In genomic region chr8:88390749-88391148, GRCm38 (mm10) we compare ENCODE assay signal across 10 mouse cellular contexts. TPM values are rescaled to one million over a fixed set of nuclear protein-coding genes. Genes with fewer than 3 reads are reported as not detected.
DNase-seq lines count a peak whose midpoint lies in the region; ATAC-seq and TF ChIP-seq lines count a peak whose summit lies in the region.
"Had no signal": no experiment of that assay in that cellular context is flagged by ENCODE, and none has a peak within 500 bp of the region (broad histone marks: within the 10 kb centered on the region; RNA-seq: fewer than 3 reads in every experiment).

No protein-coding gene starts in this region.

- no peak overlapping the region for H3K4me3 ChIP-seq in left cerebral cortex, adult 2 months
- no peak overlapping the region for H3K4me3 ChIP-seq in stomach, postnatal 0 days (ENCODE audit: low read depth, low read length)
- H3K4me3 ChIP-seq: hindbrain, embryonic 13.5 days; liver, embryonic 15.5 days had no signal

- peak; percentile 46 for TF ChIP-seq CTCF in left cerebral cortex, adult 2 months (IDR thresholded peaks at IDR 0.05)
- TF ChIP-seq CTCF in stomach, postnatal 0 days (IDR thresholded peaks at IDR 0.05; ENCODE audit: low read depth), result peak; percentile 58

- H3K27ac ChIP-seq in left cerebral cortex, adult 2 months, result no peak overlapping the region
- H3K27ac ChIP-seq in stomach, postnatal 0 days (replicated peaks), result no peak overlapping the region
- H3K27ac ChIP-seq: hindbrain, embryonic 13.5 days; liver, embryonic 15.5 days had no signal

- ATAC-seq in stomach, postnatal 0 days (ENCODE audit: low FRiP score, low TSS enrichment), result no peak

- H3K4me2 ChIP-seq in stomach, postnatal 0 days (replicated peaks; ENCODE audit: low read depth), result no peak overlapping the region
- H3K4me2 ChIP-seq: hindbrain, embryonic 13.5 days; liver, embryonic 15.5 days had no signal

- no peaks in the 10 kb centered on the region for H3K4me1 ChIP-seq in stomach, postnatal 0 days (replicated peaks; ENCODE audit: control insufficient read depth, insufficient read depth)
- H3K4me1 ChIP-seq: hindbrain, embryonic 13.5 days; liver, embryonic 15.5 days had no signal

- H3K27me3 ChIP-seq in stomach, postnatal 0 days (ENCODE audit: control insufficient read depth, insufficient read depth, low read length), result no peaks in the 10 kb centered on the region
- H3K27me3 ChIP-seq: liver, embryonic 15.5 days had no signal

- no peak for TF ChIP-seq EP300 in stomach, postnatal 0 days (optimal IDR thresholded peaks at IDR 0.05)

- H3K9ac ChIP-seq in stomach, postnatal 0 days (ENCODE audit: low read length), result no peak overlapping the region
- H3K9ac ChIP-seq: hindbrain, embryonic 13.5 days; liver, embryonic 15.5 days had no signal

- no peaks in the 10 kb centered on the region for H3K36me3 ChIP-seq in stomach, postnatal 0 days (ENCODE audit: control insufficient read depth, insufficient read depth, low read length)
- H3K36me3 ChIP-seq: hindbrain, embryonic 13.5 days; liver, embryonic 15.5 days had no signal

- intact Hi-C loops in left cerebral cortex, adult 2 months (cut with DNase I), result no loop called here
- intact Hi-C loops in left cerebral cortex, postnatal 25 days (cut with DNase I), result no loop called here

- no peaks in the 10 kb centered on the region for H3K9me3 ChIP-seq in stomach, postnatal 0 days (ENCODE audit: control insufficient read depth, low read length)
- H3K9me3 ChIP-seq: hindbrain, embryonic 13.5 days; liver, embryonic 15.5 days had no signal

- no peak for DNase-seq in left cerebral cortex, adult 2 months (ENCODE audit: extremely low spot score in 1 of 2, low spot score in 2 of 2)
- DNase-seq in left cerebral cortex, postnatal 25 days (ENCODE audit: low spot score in 2 of 2), result no peak
- peak; percentile 29 for DNase-seq in MEL-GATA-1-ER (ENCODE audit: extremely low read depth, low read depth)
- peak; percentile 65 for DNase-seq in induced T-regulatory cell, adult 2 months (ENCODE audit: low read depth)
- no peak for DNase-seq in stomach, postnatal 0 days (ENCODE audit: low spot score)
- DNase-seq in left cerebral cortex, adult 9 months (ENCODE audit: low spot score in 2 of 2), result no peak
- no peak for DNase-seq in embryo, embryonic 11 days
- no peak for DNase-seq in ovary, postnatal 14 days (ENCODE audit: low spot score)

- WGBS in stomach, postnatal 0 days, result 88% methylated on average over 1 of the region's 1 CpGs

RNA-seq across cellular contexts. Expression of gene Brd7, which starts 28.8 kb away (rescaled TPM):
- 10 to 100 TPM; 45.6 to 57.3 TPM for total RNA-seq in left cerebral cortex, adult 2 months (2021)
- 10 to 100 TPM; 52.3 to 56.4 TPM for total RNA-seq in left cerebral cortex, postnatal 25 days (2021)
- polyA plus RNA-seq in stomach, postnatal 0 days (2015; fragmentation: Nextera tagmentation; extraction: Ambion mirVana), result 39.7 and 42.5 TPM in 2 replicates

Comparison
In these comparisons a context has a peak if more than half of its experiments do, and no peak if none do; other contexts are left out.
1. DNase-seq: peak in MEL-GATA-1-ER (single experiment) and induced T-regulatory cell, adult 2 months (single experiment); none in left cerebral cortex, adult 2 months (0 of 2), left cerebral cortex, postnatal 25 days (0 of 2), stomach, postnatal 0 days (single experiment), left cerebral cortex, adult 9 months (0 of 2), embryo, embryonic 11 days (single experiment) and ovary, postnatal 14 days (single experiment).